Mouse (Mus musculus) kidney, adult 8-10 months (tissue): ENCODE results near the gene Mras.
A peak's percentile ranks its signal among the peaks of the same experiment; 100 is the strongest.

Experiments used
- DNase-seq, 2 experiments: peaks; one replicate each; pipeline ENCODE4 v3.0.0; 2022

Mras gene

DNA sequence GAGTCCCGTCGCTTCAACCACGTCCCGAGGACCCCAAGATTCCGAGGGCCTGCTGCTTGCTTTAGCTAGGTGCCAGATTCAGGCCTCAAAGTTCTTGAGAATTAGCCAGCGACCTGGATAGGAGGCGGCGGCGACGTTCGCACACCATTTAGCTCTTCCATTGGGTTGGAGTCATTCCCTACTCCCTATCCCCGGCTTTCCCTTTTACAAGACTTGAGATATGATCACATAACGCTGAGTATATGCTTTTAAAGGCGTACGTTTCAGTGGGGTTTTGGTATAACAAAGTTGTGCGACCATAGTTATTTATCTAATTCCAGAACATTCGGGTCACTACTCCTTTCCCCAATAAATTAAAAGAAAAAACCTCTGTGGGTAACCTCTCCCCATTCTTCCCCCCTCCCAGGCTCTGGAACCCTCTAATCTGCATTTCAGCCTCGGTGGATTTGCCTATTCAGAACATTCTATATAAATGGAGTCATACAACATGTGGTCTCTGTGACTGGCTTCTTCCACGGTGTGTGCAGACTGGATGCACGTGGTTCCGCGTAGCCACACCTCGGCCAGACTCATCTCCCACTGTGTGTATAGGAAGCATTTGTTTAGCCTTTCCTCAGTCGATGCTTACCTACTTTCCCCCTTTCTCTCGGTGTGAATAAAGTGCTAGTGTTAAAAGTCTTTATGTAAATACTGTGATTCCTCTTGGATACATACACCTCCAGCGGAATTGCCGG lies at the start of gene Mras:
Mras (minus strand) TSS at position 351 of the 734 bp plus-strand sequence.
- no peak for DNase-seq

DNA sequence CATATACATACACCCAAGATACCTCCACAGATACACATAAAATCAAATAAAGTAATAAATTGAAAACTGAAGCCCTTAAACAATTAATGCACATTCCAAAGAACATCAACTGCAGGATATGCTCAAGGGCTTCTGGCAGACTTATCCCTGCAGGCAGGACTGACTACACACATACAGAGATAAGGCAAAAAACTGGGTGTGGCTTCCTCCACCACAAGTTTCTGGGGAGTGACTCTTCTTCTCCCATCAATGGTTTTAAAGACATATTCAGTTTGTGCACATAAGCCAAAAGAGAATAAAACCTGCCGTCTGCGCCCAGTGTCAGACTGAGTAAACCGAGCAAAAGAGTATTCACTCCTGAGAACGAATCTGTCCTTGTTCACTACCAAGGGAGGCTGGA lies 48.0 kb upstream of the Mras start:
- DNase-seq, result no peak

DNA sequence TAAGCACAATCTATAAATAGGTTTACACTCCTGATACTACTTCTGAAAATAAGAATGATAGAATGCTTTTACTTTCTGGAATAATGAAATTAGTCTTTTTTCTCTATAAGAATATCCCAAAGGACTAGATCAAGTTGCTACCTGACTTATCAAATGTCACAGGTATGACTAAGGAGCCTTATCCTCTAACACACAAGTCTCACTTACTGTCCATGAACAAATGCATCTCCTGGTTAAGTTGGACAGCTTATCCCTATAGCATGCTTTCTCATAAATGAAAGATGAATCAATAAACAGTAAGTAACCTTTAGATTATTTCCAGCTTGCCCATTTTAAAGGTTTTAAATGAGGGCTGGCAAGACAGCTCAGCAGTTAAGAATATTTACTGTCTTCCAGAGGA lies 47.5 kb upstream of the Mras start:
- DNase-seq, result no peak

DNA sequence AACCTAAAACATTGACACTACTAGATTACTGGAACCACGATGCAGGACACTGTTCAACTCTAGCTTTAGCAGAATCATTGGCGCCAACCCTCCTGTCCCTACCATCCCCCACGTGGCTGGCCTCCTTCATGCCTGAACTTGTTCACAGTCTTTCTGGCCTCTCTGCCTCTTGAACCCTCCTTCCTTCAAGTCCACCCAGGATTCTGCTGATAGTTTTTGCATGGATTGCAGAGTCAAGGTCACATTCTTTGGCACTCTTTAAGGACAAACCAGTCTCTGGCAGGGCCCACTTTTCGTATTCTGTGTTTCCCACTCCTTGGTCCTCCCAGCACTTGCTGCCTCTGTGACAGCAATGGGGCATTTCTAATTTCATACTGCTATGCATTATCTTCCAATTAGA lies 46.0 kb upstream of the Mras start:
- no peak for DNase-seq

DNA sequence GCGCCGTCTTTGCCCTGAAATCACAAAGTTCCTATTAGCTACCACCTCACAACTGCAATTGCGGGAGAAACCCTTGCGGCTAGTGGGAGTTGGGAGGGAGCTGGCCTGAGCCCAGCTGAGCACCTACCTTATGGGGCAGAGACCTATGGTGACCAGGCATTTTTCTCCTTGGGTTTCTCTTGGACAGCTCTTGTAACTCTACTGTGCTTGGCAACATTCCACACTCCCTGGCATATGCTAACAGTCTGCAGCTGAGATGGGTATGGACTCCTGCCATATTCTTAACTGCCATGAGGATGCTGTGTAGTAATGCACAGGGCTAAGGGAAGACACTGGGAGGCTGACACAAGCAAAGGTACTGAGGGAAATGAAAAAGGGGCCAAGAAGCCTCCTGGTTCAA lies 43.6 kb upstream of the Mras start:
- DNase-seq, result no peak

DNA sequence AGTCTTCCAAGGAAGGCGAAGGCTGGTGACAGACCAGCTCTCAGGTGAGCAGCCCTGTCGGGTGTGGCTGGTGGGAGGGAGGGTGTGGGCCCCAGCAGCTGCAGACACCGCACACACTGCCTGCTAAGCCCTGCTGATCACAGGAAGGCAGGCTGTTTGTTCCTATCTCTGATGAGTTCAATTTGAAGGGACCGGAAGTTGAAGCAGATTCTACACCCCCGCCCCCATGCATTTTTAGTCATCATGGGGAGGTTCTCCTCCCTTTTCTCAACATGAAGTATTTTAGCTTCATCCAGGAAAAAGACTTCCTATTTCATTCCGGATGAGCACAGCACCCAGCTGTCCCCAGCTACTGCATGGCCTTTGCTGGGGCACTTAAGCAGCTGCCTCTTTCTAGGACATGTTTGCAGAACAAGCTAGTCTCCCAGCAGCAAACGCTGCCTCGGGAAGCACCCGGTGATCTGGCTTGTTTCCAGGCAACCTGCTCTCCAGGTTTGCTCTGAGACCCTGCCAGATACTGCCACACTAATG lies 42.1 kb upstream of the Mras start:
- DNase-seq, result no peak

DNA sequence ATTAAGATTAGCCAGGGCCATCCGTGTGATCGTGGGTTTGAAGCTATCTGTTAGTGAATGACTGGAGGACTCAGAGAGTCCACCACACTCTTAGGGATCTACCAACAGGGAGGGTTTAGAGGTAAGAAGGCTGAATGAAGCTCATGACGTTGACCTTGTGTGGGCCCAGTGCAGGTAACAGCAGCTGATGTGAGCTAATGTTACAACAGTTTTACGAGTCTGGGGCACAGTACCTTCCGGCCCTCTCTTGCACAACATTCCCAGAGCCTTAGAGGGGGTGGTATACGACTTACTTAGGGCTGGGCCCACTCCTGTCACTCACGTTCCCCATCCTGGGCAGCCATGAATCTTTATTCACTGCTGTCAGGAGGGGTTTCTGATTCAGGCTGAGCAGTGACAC lies 34.2 kb upstream of the Mras start:
- DNase-seq, result no peak

DNA sequence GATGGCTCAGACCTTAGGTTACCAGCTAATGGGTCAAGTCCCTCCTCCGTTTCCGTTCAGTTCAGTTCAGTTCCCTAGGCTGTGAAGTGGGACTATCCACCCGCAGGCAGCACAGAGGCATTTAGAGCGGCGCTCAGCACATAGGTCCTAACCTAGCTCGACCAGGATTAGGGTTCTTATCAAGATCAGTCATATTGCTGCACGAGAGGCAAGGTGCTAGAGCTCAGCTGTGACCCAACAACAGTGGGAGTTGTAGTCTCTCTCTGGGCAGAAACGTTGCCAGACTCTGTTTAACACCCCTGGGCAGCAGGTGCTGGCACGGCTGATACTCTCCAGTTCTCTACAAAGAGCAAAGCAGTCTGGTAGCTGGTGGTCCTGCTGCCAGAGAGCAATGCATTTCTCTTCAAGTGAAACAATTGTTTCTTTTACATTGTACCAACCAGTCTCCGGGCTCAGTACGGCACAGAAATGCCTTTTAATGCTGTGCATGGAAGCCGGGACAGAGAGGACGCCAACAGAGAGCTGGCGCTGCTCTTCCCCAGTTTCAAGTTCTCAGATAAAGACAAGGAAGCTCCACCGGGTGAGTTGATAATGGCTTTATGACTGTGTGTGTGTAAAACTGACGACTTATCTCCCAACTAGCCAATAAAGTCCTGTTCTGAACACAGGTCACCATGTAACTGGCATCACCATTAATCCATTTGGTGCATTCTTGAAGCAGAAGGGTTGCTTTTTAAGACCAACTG lies 33.3 kb upstream of the Mras start:
- DNase-seq, result no peak

DNA sequence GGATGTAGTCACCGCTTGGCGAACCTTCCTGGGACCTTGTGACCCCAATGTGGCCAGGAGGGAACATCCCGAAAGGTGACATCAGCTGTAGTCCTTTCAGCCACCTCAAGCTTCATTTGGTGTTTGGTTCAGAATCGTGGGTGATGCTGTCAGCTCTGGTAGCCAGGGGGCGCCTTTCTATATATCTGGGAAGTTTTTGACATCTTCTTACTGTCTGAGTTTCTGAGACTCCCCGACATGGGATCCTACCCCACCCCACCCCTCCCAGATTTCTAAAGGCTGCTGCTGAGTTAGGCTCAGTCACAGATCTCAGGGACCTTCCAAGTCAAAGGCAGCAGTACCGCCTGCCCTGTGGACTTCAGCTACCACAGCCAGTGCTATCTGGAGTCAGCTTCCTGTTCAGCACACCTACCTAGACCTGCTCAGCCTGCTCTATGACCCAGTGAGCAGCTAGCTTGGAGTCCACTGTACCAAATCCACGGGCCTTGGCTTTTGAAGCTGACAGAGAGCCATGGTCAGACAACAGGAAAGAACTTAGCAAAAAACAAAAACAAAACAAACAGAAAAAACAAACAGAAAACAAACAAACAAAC lies 32.6 kb upstream of the Mras start:
- peak in 1 of 2 experiments; percentile 14 for DNase-seq

DNA sequence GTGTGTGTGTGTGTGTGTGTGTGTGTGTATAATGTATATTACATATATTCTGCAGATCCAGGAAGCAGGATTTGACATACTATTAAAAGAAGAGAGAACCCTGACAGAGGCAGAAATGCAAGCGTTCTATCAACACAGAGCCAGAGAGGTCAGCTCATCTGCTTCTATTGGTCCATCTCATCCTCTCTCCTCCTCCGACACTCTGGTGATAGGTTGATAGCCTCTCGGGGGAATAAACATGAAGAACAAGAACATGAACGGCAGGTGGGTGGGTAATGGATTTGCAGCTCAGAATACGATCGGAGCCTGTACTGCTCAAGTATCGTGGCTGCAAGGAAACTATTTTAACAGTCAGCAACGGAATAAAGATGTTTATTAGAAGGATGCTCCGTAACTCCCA lies 31.4 kb upstream of the Mras start:
- no peak for DNase-seq

DNA sequence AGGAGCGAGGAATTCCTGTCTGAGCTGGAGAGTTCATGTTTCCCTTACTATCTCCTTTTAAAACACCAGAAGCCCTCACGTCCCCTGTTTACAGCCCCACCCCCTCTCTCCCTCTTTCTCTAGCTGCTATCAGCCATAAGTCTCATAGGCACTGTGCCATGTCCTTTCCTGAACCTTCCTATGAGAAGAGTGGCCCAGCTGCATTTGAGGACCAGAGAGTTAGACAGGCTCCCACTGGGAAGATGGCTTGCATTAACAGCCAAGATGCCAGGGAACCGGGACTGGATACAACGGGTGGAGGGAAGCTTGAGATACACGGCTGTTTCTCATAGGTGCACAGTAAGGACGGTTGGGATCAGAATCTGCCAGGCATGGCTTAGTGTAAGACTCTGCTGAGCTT lies 27.7 kb upstream of the Mras start:
- no peak for DNase-seq

DNA sequence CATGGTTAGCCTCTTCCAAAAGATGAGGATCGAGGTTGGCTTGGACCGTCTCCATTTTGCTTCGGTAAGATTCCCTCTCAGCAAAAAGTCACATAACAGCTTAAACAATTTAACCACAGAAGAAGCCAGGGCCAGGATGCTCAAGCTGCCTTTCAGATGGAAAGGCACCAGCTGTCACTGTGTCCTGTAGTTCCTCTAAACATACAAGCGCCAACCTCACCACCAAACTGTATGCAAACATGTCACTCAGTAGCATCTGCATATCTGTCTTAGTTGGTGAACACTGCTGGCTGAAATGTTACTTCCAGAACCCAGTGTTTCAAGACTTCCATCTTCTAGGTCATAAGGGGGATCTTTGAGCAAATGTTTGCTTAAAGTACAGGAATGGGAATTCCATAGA lies 22.5 kb upstream of the Mras start:
- DNase-seq, result no peak

DNA sequence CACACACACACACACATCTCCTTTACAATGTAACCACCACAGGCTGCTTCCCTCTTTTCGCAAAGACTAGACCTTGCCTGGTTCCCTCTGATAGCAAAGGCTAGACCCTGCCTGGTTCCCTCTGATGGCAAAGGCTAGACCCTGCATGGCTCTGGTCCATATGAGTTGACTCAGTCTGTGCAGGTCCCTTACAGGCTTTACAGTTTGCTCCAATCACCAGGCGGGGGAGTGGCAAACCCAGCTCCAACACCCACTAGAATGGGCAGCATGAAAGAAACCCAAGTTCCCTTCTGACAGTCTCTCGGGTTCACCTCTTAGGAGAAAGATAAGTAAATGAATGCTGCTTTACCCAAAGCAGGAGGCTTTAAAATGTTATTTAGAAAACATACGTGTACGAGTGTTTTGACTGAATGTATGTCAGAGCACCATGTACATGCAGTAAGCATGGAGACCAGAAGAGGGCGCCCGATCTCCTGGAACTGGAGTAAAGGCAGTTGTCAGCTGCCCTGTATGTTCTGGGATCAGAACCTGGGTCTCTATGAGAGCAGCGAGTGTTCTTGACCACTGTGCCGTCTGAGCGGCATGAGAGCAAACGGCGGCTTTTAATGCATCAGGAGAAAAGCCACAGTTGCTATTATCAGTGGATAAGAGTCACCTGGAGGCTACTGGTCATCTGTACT lies 21.5 kb upstream of the Mras start:
- peak; percentile 30 to 71 for DNase-seq

DNA sequence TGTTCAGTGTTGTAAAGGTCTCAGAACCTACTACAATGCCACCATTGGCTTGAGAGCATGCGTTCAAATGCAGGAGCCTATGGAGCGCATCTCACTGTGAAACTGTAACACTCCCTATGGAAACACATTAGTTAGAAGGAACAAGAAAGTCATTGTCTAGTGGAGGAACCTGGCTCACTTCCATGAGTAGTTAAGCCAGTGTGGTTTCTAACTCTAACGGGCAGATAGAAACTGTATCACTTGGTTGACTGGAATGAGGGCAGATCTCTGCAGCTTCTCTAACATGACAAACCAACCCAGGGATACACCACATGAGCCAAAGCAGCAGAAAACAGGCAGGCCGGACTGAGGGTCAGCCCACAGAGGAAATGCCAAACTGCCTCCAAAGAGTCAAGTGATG lies 17.0 kb upstream of the Mras start:
- no peak for DNase-seq

DNA sequence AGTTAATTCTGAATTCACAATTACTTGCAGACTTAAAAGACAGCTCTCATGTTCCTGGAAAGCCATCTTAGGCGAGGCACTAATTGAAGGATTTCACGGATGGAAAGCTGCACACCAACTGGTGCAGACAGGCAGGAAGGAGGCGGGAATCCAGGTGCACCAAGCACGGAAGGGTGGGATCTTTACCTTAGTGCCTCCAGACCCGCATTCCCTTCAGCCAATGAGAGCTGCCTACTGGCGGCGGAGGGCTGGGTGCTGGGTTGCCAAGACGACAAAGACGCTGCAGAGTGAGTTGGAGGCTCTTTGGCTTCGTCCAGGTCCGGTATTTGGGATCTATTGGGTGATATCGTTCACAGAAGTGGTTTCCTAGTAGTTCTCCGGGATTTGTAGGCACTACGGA lies 14.0 kb upstream of the Mras start, which contains the start of gene Nme9:
Nme9 (plus strand) TSS at position 315 of the 400 bp plus-strand sequence.
- no peak for DNase-seq

DNA sequence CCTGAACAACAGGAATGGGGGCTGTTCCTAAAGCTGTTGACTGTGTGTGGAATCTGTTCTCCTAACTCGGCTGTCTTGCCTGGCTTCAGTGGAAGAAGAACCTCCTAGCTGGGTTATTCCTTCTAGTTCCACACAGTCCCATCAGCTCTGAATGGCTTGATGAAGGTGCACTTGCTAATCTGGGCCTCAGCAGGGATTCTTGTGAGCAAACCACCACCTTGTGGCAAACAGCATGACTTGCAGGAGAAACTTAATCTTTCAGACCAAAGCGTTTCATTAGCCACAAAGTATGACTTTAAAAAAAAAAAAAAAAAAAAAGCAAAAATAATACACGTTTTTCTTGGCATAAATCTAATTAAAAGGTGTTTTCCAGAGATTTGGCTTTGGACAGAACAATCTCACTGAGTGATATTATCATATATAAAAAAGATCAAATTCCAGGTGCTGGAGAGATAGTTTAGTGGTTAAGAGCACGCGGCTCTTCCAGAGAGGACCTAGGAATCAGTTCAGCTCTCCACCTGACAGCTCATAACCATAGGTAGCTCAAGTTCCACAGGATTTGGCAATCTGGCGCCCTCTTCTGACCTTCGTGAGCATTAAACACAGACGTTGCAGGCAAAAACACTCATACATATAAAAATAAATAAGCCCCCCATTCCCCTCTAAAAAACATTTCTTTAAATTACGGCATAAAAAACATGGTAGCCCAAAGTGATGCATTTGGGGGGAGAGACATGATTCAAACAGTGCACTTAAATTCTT lies 12.9 kb upstream of the Mras start:
- DNase-seq, result peak in 1 of 2 experiments; percentile 31

DNA sequence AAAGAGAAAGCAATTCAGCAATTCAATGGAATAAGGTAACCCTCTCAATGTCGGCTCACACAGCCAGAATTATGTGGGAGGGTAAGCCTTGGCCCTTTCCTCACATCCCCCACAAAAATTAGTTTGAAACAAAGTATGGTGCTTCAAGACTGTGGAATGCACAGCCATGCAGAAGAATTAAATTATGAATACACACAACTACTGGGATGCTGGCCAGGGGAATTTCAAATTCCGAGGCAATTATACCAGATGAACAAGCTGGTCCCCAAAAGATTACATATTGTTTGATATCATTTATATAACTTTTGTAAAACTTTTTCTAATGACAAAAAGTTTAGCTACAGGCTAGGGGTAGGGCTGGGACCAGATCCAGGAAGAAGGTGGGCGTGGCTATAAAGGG lies 10.1 kb upstream of the Mras start:
- DNase-seq, result no peak

DNA sequence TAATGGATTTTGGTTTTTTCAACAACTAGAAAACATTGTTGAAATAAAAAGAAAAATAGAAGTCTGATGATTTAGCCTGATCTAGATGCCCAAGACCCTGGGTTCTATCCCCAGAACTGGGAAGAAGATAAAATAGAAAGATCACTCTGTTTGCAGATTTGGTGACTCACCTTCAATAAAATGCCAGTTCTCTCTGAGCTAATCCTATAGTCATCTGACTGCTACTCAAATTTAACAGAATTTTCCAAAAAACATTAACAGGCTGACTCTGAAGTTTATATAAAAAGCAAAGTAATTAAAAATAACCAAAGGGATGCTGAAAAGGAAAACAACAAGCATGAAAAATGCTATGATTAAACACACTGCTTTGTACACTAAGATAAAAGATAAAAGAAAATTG lies 9.1 kb upstream of the Mras start:
- DNase-seq, result no peak

DNA sequence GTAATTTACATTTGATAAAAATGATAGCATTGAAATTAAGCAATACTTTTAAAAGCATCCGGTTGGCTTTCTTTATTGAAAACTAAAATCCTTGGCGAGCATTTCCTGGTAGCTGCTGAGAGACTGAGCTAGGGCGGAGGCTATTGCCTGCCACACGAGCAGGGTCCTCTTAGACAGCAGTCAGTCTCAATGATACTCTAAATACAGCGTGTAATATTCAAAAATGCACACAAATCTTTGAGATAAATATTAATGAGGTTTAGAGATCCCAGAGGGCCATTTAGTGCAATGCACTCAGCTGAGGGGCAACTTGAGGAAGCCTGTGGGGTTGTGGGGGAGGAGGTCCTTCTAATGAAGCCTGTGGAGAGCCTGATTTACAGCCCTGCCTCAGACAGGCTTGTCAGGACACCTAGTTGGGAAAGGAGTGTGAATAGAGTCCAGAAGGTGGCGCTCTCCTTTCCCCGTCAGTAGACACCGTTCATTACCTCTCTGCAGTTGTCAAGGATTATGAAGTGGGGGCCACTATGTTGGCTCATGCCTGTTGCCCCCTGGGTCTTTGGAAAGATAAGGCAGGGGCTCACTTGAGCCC lies 7.5 kb upstream of the Mras start:
- DNase-seq, result no peak

DNA sequence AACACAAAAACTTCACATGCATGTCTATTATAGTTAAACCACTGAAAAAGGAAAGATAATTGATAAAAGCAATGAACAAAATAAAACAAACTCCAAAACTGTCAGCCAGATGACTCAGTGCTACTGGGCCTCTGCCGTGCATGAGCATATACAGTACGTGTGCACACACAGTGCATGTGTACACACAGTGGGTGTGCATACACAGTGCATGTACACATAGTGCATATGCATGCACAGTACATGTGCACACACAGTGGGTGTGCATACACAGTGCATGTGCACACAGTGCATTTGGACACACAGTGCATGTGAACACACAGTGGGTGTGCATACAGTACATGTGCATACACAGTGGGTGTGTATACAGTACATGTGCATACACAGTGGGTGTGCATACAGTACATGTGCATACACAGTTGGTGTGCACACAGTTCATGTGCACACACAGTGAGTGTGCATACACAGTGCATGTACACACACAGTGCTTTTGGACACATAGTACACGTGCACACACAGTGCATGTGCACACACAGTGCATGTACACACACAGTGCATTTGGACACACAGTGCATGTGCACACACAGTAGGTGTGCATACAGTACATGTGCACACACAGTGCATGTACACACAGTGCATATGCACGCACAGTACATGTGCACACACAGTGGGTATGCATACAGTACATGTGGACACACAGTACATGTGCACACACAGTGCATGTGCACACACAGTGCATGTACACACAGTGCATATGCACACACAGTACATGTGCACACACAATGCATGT lies 4.7 kb upstream of the Mras start:
- DNase-seq, result no peak

DNA sequence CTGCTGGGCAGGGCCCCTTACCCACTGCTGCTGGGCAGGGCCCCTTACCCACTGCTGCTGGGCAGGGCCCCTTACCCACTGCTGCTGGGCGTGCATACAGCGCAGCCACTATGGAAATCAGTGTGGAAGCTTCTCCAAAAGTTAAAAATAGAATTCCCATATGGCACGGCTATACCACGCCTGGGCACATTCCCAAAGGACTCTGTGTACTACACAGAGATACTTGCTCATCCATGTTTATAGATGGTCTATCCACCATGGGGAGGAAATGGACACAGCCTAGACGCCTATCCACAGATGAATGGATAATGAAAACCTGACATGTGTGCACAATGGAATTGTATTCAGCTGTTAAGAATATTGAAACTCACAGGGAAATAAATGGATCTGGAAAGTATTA lies 3.8 kb upstream of the Mras start:
- no peak for DNase-seq
